Mouse (Mus musculus): ENCODE measurements around the gene Lrrc29.

Gene Lrrc29

GRCm38 (mm10) chr8:105326141-105326672 is at the start of gene Lrrc29, which contains the start of gene Tmem208:
Gene Lrrc29 (minus strand): TSS chr8:105326278.
Gene Tmem208 (plus strand): TSS chr8:105326354.
- DNase-seq (ENCODE audit: low spot score), result peak; percentile 97

GRCm38 (mm10) chr8:105374513-105374966 is 48.5 kb upstream of the Lrrc29 start:
- DNase-seq (ENCODE audit: low spot score), result peak; percentile 26

DNA sequence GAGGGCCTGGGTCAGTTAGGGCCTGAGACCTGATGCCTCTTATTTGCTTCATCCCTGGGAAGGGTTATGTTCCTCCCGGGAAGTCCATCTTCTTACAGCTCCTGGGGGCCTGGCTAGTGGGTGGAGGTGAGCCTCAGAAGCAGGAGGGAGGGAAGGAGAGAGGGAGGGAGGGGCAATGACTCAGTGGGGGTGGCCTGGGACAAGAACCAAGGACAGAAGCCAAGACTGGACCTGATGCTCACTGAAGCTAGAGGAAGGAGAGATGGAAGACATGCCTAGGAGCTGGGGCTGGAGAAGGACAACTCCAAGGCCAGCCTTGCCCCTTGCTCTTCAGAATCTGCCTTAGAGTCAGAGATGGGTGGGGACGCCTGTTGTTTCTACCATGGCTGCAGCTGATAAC is 47.0 kb upstream of the Lrrc29 start, which contains the start of gene Plekhg4:
Gene Plekhg4, plus strand, starts transcription at position 243 of the 400 bp plus-strand sequence.
- DNase-seq (ENCODE audit: low spot score), result no peak

- DNase-seq (ENCODE audit: low spot score), result no peak
Measured at GRCm38 (mm10) chr8:105372473-105372872, 46.4 kb upstream of the Lrrc29 start.

- no peak for DNase-seq (ENCODE audit: low spot score)
Measured at GRCm38 (mm10) chr8:105367107-105367506, 41.0 kb upstream of the Lrrc29 start.

DNA sequence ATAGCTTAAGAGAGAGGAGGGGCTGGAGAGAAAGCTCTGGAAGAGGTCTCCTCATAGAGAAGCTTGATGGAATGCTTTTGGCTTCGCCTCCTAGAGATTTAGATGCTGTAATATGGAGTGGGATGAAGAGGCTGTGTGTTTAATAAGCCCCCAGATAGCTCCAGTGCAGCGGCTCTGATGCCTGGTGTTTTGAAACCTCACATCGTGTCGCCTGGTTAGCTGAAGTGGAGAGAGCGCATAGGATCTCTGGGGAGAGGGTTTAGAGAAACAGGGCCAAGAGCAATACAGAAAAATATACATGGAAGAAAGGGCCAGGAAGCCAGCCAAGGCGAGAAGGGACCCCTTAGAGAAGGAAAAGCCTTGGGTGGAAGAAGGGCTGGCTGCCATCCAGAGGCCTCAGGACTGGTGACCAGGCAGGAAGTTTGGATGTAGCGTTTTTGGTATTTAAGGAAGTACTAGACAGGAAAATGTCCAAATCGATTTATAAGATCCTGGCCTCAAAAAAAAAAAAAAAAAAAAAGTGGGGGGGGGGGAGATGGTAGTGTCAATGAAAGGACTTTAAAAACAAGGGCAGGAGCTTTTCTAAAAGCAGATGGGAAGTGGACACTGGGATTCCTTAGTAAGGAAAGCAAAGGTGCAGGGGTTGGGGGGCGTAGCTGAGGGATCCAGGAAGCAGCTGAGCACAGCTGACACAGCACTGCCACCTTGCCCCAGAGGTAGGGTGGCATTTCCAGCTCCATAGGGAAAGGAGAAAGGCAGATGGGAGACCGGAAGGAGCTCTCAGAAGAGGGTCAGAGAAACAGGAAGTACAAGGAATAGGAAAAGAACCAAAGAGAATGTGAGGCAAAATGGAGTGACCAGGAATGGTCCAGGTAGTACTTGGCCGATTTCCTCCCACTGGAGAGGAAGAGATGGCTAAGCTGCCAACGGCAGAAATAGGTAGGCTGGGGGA is 35.9 kb upstream of the Lrrc29 start:
- DNase-seq (ENCODE audit: low spot score), result no peak

GRCm38 (mm10) chr8:105359646-105360045 is 33.6 kb upstream of the Lrrc29 start:
- no peak for DNase-seq (ENCODE audit: low spot score)

DNA sequence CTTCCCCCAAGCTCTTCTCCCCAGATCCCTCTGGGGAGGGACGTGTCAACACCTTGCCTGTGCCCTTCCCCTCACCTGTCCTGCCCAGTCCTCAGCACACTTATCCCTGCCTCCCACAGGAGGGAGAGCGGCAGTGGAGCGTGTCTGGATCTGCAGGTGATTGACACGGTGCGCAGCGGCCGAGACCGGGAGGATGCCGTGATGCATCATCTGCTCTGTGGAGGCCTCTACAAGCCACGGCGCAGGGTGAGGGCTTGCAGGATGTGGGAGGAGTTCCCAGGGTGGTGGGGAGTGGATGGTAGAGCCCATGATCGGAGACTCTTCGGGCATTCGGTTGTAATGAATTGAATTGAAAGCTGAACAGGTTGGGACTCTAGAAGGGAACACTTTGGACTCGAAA is 33.1 kb upstream of the Lrrc29 start:
- no peak for DNase-seq (ENCODE audit: low spot score)

GRCm38 (mm10) chr8:105356681-105357080 is 30.6 kb upstream of the Lrrc29 start:
- DNase-seq (ENCODE audit: low spot score), result no peak

DNA sequence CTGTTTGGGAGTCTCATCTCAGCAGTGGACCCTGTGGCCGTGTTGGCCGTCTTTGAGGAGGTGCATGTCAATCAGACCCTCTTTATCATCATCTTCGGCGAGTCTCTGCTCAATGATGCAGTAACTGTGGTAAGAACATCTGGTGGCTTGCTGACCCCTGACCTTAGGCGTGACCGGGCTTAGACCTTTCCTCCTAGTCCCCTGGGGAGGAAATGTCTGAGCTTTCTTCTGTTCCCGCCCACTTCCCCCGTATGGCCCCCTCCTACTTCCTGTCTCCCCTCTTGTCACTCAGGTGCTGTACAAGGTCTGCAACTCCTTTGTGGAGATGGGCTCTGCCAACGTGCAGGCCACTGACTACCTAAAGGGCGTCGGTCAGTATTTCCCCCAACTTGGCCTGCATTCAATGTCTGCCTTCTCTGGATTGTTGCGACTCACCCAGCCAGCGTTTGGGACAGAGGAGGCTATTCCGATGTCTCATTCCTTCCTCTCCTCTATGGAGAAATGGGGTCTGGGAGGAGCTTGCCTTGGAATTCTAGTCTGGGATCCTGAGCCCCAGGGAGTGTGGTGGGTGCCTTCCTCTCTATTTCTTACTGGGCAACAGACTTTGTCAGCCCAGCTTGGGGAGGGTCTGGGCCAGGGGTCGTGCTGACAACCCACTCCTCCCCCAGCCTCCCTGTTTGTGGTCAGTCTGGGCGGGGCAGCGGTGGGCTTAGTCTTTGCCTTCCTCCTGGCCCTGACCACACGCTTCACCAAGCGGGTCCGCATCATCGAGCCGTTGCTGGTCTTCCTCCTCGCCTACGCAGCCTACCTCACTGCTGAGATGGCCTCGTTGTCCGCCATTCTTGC is 29.3 kb upstream of the Lrrc29 start:
- no peak for DNase-seq (ENCODE audit: low spot score)

DNA sequence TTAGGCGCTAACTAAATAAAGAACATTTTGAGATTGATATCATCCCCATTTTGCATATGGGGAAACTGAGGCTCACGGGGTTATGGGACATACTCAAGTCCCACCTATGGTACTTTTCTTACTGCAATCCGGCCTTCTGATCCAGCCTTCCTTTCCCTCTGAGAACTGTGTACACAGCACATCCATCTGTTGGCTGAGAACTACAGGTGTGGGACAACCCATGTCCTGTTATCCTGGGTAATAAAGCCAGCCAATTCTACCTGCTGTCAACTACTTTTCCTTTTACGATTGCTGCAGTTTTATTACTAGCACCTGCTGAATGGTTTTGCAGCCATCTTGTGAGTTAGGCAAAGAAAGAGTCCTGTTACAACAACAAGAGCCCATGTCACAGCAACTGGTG is 28.5 kb upstream of the Lrrc29 start:
- DNase-seq (ENCODE audit: low spot score), result no peak

DNA sequence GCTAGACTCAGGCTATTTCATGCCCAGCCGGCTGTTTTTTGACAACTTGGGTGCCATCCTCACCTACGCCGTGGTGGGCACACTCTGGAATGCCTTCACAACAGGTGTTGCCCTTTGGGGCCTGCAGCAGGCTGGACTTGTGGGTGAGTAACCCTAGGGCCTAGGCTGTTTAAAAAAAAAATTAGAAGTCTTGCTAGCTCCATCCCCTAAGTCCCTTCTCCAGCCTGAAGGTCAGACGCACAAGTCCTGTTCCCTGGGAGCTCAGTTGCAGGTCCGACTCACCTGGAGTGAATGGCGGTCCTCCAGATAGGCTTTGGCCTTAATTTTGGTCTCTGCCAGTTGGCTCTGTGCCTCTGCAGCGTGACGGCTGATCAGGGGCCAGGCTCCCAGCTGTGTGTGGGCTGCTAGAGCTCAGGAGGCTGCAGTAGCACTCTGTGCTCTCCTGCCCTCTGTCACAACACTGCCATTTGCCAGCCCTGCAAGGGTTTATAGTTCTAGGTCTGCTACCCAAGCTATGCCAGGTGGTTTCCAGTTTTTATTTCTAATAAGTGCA is 27.6 kb upstream of the Lrrc29 start:
- no peak for DNase-seq (ENCODE audit: low spot score)

GRCm38 (mm10) chr8:105350186-105350585 is 24.1 kb upstream of the Lrrc29 start:
- DNase-seq (ENCODE audit: low spot score), result no peak

GRCm38 (mm10) chr8:105349096-105349771 is 23.2 kb upstream of the Lrrc29 start:
- DNase-seq (ENCODE audit: low spot score), result peak; percentile 16

- peak; percentile 22 for DNase-seq (ENCODE audit: low spot score)
Measured at GRCm38 (mm10) chr8:105348450-105349095, 22.5 kb upstream of the Lrrc29 start, which contains the start of gene Slc9a5. Gene Slc9a5 (plus strand): TSS chr8:105348843.

DNA sequence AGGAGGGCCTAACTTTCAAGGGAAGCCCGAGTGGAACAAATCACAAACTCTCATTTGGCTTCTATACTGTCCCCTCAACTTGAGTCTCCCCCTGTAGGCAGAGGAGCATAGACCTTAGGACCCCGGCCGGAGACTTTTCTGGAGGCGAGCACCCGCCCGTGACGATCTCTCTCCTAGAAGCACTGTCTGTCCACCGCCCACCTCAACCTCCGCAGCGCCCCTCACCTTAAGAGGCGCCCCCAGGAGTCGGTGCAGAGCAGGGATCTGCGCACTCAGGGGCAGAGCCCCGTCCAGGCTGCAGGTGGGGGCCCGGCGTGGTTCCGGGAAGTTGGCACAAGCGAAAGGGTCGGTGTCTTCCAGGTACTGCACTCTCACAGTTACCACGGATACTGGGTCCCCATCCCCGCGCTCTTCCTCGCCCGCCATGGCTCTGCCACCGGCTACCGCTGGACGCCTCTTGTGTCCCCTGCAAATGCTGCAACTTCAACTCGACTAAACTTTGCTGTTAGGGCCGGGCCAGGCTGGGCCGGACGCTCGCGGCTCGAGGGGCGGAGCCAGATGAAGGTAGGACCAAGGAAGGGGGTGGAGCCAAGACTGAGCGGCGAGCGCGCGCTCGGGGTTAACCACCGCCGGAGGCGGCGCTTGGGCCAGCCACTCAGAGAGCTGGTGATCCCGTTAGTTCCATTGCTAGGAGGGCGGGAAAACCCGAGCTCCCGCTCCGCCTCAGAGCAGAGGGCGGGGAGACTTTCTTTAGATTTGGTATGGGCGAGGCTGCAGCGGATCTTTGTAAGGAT is 21.5 kb upstream of the Lrrc29 start, which contains the start of gene Fhod1:
Gene Fhod1, minus strand, starts transcription at position 526 of the 794 bp plus-strand sequence.
- DNase-seq (ENCODE audit: low spot score), result peak; percentile 76

- DNase-seq (ENCODE audit: low spot score), result no peak
Measured at GRCm38 (mm10) chr8:105346611-105347427, 20.7 kb upstream of the Lrrc29 start.

- no peak for DNase-seq (ENCODE audit: low spot score)
Measured at GRCm38 (mm10) chr8:105345061-105345975, 19.2 kb upstream of the Lrrc29 start.
